Mouse (Mus musculus): ENCODE results near the gene Gpr108.

Gpr108 gene

GRCm38 (mm10) chr17:57207938-57208337 is 40.3 kb downstream of the Gpr108 start:
- DNase-seq (ENCODE audit: low spot score in 2 of 2): no peak

DNA sequence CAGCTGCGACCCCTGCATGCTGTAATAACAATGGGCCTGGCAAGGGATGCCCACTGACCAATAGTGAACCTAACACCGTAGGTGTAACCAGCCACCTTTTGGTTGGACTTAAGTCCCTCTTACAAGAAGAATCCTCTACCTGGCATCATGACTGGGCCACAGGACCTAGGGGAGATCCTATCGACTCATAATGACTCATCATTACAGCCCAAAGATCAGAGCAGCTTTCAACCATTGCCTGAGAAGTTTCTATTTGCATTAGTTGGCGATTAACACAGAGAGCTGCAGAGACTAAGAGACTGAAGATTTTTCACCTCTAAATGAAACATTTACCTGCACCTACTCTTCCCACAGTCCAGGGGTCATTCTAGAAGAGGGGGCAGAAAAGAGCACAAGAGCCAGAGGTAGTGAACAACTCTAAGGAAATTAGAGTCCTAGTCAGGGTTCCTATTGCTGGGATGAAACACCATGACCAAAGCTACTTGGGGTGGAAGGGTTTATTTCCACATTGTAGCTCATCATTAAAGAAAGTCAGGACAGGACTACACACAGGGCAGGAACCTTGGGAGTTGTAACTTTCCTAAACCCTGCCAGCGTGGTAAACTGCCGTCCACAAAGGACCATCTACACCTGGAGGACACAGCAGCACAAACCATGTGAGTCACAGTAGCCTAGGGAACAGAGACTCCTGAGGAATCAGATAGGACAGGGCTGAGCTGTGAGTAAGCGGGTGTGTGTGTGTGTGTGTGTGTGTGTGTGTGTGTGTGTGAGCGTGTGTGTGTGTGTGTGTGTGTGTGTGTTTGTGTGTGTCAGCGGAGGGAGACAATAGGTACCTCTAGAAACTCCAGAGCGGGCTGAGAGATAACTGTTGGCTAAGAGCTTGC is 46.2 kb downstream of the Gpr108 start:
- DNase-seq (ENCODE audit: low spot score in 2 of 2): no peak

DNA sequence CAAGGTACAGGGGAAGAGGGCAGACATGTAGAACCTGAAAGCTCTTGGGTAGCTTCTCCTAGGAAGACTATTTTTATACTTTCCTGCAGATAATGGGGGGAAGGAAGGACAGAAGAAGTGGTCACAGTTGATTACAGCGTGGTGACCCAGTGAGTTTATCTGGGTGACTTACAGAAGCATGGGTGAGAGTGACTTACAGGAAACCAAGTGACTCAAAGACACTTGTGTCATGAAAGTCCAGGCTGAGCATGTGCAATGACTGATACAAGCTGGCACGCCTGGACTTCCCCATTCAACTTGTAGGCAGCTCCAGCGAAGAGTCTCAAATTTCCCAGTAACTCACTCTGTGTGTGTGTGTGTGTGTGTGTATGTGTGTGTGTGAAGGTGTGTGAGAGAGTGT is 50.0 kb downstream of the Gpr108 start:
- no peak for DNase-seq (ENCODE audit: low spot score in 2 of 2)

DNA sequence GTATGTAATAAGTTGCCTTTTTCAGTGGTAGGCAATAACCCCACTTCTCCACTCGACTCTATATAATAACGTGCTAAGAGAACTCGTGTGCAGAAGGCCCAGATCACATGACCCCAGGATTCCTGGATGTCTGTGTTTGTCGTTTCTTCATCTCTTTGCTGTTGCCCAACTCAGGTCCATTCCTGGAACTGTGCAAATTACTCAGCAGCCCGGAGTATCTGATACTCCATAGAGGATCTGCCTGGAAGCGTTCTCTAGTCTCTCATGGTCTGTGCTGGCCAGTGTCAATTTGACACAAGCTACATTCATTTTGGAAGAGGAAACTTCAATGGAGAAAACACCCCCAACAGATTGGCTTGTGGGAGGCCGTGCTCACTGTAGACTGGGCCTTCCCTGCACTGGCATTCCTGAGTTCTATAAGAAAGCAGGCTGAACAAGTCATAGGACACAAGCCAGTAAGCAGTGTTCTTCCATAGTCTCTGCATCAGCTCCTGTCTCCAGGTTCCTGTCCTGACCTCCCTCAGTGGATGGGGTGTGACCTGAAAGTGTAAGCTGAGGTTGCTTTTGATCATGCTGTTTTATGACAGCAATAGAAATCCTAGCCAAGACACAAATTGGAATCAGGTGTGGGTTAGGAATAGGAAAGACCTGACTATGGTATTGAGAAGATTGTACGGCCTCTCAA is 52.8 kb downstream of the Gpr108 start:
- no peak for DNase-seq (ENCODE audit: low spot score in 2 of 2)

- no peak for DNase-seq (ENCODE audit: low spot score in 2 of 2)
Measured at GRCm38 (mm10) chr17:57194771-57195170, 53.5 kb downstream of the Gpr108 start.

GRCm38 (mm10) chr17:57194041-57194507 is 54.2 kb downstream of the Gpr108 start, which contains the start of gene Tnfsf14:
Gene Tnfsf14, minus strand, starts transcription at chr17:57194177.
- DNase-seq (ENCODE audit: low spot score in 2 of 2): no peak

GRCm38 (mm10) chr17:57188510-57189192 is 59.6 kb downstream of the Gpr108 start:
- no peak for DNase-seq (ENCODE audit: low spot score in 2 of 2)

- no peak for DNase-seq (ENCODE audit: low spot score in 2 of 2)
Measured at GRCm38 (mm10) chr17:57185641-57186040, 62.6 kb downstream of the Gpr108 start.
